Mouse (Mus musculus): ENCODE results near the gene Nkx1-1.

GRCm38 (mm10) chr5:33435151-33435550, 1.4 kb upstream of the Nkx1-1 start:
- TF ChIP-seq CTCF (conservative IDR thresholded peaks at IDR 0.05; ENCODE audit: insufficient read depth, insufficient read length, low read depth, low read length) (no peak), POLR2A (IDR thresholded peaks at IDR 0.05; ENCODE audit: low read depth, low read length) (no peak)

All from kidney, adult 2 months (tissue).